Mouse (Mus musculus): ENCODE measurements at regions not wholly inside any gene's neighbourhood (a gene's known extent, or its start where the extent isn't known, plus 50 kb on each side); places are given as distances from the start of the nearest gene placed in this dataset.

DNA sequence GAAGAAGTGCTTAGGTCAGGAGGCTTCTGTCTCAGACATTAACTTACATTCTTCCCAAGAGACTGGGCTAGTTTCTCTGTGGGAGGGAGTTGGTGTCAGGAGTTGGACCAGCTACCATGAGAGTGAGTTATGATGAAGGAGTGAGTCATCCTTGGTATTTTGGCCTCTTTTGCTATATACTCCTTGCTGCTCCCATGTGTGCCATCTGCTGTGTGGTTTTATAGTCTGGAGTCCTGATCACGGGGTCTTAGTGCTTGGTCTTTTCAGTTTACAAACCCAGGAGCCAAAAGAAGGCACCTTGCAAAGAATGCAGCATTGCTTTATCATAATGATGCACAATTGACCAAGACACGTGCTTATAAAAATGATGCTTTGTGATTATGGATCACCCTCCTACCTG lies 56.6 kb downstream of the Zfp503 start:
- no peak overlapping the region for H3K27ac ChIP-seq (replicated peaks)
- no peaks in the 10 kb centered on the region for H3K9me3 ChIP-seq
- no peaks in the 10 kb centered on the region for H3K4me1 ChIP-seq
- ATAC-seq (replicated peaks): no peak
- H3K4me2 ChIP-seq (replicated peaks): no peak overlapping the region
- no peak overlapping the region for H3K9ac ChIP-seq (replicated peaks)
- no peak overlapping the region for H3K4me3 ChIP-seq
- H3K36me3 ChIP-seq: no peaks in the 10 kb centered on the region
- WGBS: 85% methylated on average over 2 of the region's 2 CpGs
- no peaks in the 10 kb centered on the region for H3K27me3 ChIP-seq

DNA sequence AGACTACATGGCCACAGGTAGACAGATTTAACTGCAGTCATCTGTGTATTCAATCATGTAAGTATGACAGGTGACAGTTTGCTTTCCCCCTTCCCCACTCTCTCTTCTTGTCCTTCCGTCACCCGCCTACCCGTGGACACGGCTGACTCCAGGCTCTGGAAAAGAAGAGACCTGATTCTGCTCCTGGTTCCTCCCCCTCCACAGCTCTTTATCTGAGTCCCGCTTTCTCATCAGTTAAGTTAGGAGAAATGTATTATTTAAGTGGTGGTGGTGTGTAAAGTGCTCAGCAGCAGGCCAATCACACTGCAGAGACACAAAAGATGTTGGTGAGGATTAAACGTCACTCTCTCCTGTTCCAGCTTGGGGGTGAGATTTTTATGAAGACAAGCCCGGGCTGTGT lies 57.5 kb downstream of the Zfp503 start:
- H3K4me2 ChIP-seq (replicated peaks): no peak overlapping the region
- H3K27ac ChIP-seq (replicated peaks): no peak overlapping the region
- H3K9me3 ChIP-seq: no peaks in the 10 kb centered on the region
- H3K36me3 ChIP-seq: no peaks in the 10 kb centered on the region
- 66% methylated on average over 7 of the region's 7 CpGs for whole genome bisulfite sequencing
- no peak overlapping the region for H3K4me3 ChIP-seq
- no peak overlapping the region for H3K9ac ChIP-seq (replicated peaks)
- ATAC-seq (replicated peaks): no peak
- H3K4me1 ChIP-seq: no peaks in the 10 kb centered on the region
- no peaks in the 10 kb centered on the region for H3K27me3 ChIP-seq

DNA sequence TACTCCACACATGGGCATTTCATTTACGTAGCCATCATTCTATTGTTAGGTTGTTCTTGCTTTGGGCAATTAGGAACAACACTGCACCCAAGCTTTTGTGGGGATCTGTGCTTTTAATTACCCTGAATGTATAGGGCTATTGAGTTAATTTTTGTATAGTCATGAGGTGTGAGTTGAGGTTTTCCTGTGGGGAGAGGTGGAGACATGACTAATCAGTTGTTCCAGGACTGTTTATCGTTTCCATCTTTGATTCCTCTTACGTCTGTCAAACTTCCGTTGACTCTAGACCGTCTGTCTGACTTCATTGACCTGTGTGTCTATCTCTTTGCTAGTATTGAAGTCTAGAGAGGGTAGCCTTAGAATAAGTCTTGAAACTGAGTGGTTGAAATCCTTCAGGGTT lies 60.4 kb downstream of the Zfp503 start:
- H3K36me3 ChIP-seq: no peaks in the 10 kb centered on the region
- H3K27ac ChIP-seq (replicated peaks): no peak overlapping the region
- no peak overlapping the region for H3K4me2 ChIP-seq (replicated peaks)
- no peak for ATAC-seq (replicated peaks)
- no peaks in the 10 kb centered on the region for H3K27me3 ChIP-seq
- 80% methylated on average over 5 of the region's 5 CpGs for WGBS
- no peak overlapping the region for H3K4me3 ChIP-seq
- no peaks in the 10 kb centered on the region for H3K9me3 ChIP-seq
- no peak overlapping the region for H3K9ac ChIP-seq (replicated peaks)
- no peaks in the 10 kb centered on the region for H3K4me1 ChIP-seq

DNA sequence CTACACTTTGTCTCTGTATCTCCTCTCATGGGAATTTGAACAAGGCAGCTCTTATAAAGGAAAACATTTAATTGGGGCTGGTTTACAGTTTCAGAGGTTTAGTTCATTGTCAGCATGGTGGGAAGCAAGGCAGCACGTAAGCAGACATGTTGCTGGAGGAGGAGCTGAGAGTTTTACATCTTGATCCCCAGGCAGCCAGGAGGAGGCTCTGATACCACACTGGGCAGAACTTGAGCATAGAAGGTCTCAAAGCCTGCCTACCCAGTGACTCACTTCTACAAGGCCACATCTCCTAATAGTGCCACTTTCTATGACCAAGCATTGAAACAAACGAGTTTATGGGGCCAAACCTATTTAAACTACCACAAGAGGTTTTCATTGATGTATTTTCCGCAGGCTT lies 67.9 kb upstream of the Comtd1 start:
- Histone ChIP-seq H3K27ac (replicated peaks) (no peak overlapping the region), H3K9ac (replicated peaks) (no peak overlapping the region), H3K4me2 (replicated peaks) (no peak overlapping the region), H3K4me1 (no peaks in the 10 kb centered on the region), H3K27me3 (no peaks in the 10 kb centered on the region), H3K36me3 (no peaks in the 10 kb centered on the region), H3K4me3 (no peak overlapping the region), H3K9me3 (no peaks in the 10 kb centered on the region)
- 78% methylated on average over 3 of the region's 3 CpGs for WGBS
- ATAC-seq (replicated peaks): no peak

DNA sequence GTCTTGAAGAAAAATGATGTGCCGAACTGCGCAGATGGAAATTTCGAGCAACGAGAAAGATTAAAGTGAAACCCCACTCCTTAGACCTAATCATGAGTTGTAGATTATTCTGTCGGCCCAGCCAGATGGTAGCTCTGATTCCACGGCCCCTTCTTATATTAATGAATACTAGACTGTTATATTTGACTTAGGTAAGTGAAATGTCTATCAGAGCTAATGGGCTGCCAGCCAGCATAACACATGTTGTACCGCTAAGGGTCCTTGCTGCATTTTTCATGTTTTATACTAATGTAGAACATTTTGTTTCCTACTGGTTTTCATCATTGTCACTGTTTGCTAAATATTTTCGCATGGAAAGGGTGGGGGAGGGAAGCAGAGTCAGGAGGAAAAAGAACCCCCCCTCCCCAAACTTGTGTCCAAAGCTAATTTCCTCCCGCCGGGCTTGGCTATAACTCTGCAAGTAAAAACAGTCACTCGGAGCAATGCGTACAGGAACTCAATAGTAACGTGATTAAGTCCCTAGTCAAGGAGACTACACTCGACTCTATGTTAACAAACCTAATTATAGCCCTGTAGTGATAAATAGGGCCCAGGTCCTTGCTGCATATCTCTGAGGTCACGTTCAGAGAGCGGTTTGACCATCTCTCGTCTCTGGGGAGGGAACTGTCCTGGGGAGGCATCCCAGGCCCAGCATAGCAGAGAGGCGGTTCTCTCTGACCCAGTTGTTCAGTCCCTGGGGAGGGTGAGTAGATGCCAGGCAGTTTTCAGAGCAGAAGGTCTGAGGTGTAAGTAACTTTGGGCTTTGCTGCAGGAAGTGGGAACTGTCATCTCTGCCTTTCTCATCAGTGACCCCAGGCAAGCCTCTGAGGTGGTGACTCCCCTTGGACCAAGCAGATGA lies 56.0 kb upstream of the Comtd1 start:
- Histone ChIP-seq H3K4me1 (peaks cover 17% of the 10 kb centered on the region), H3K9ac (replicated peaks) (no peak overlapping the region), H3K9me3 (no peaks in the 10 kb centered on the region), H3K27me3 (no peaks in the 10 kb centered on the region), H3K4me2 (replicated peaks) (no peak overlapping the region), H3K27ac (replicated peaks) (0 out of 2 replicates have a peak overlapping the region, but pooled peaks have one; percentile 38), H3K36me3 (no peaks in the 10 kb centered on the region), H3K4me3 (no peak overlapping the region)
- ATAC-seq (replicated peaks): peak; percentile 60; the same call in 1 of the 2 replicates
- 62% methylated on average over 18 of the region's 18 CpGs for WGBS

DNA sequence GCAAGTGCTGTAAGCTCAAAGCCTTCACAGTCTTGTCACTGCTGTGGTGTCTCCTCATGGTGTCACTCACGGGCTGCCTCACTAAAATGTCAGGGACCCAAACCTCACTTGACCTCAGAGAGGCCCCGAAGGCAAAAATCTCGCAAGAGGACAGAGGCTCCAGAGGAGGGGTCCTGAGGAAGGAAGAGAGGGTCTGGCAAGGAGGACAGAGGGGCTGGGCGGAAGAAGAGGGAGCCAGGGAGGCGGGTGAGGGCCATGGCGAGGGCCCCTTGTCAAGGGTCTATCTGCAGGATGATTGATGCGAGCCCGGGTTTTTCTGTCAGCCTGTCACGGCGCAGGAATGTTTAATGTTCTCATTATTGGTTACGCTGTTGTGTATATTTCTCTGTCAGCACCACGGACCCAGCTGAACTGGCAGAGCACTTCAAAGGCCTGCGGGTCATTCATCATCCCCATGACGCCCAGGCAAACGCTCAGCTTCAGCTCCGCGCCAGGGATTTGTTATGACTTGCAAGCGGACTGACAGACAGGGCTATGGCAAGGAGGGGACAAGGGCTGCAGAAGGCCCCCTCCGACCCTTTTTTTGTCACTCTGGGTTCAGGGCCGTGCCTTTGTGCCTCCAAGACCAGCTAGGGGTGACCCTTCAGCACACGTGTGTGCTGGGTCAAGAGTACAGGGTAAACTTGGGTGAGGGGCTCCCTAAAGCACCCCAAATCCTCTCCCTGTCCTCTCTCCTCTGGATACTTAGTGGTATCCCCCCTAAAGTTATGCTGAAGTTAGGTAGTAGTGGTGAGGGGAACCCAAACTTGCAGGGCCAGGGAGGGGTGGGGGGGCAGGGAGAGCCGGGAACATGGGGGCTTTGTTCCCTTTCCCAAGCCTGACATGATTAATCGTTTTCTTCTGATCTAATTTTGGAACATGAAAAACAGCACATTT lies 55.1 kb upstream of the Comtd1 start:
- peak; percentile 43; the same call in 1 of the 2 replicates for ATAC-seq (replicated peaks)
- H3K4me3 ChIP-seq: no peak overlapping the region
- no peaks in the 10 kb centered on the region for H3K27me3 ChIP-seq
- no peak overlapping the region for H3K9ac ChIP-seq (replicated peaks)
- peaks cover 17% of the 10 kb centered on the region for H3K4me1 ChIP-seq
- no peaks in the 10 kb centered on the region for H3K36me3 ChIP-seq
- H3K4me2 ChIP-seq (replicated peaks): 0 out of 2 replicates have a peak overlapping the region, but pooled peaks have one; percentile 2
- 38% methylated on average over 23 of the region's 23 CpGs for WGBS
- no peaks in the 10 kb centered on the region for H3K9me3 ChIP-seq
- peak overlapping the region; percentile 38 for H3K27ac ChIP-seq (replicated peaks)

DNA sequence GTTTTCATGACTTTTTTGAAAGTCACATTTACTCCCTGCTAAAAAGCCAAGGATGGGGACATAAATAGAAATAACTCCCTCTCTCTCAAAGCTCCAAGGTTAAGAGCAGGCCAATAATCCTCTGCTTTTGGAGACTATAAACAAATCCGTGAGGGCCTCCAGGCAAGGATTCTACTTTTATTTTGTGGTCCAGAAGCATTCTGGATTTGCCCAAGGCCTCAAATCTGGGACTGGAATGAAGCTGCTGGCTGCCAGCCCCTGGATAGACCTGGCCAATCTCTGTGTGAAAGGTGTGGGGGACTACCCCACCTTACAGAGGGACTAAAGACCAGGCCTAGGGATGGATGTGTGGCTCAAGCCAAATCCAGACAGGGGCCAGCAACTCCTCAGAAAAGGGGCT lies 54.1 kb upstream of the Comtd1 start:
- WGBS: 74% methylated on average over 1 of the region's 1 CpGs
- no peak overlapping the region for H3K9ac ChIP-seq (replicated peaks)

DNA sequence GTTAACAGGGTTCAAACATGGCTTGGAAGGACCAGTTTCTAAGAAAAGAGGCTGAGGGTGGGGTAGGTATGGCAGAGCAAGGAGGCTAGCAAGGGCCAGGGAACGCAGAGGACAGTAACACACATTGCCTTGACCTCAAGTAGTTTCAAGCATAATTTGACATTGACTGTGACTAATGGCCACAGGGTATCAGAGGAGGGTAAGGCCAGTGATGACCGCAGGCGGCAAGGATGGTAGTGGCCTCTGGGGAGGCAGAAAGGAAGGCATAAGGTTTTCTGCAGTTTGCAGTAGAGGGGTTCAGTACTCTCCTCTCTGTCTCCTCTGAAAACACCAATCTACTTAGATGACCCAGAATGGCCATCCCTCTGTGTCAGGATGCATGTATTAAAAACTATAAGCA lies 53.7 kb upstream of the Comtd1 start:
- WGBS: 97% methylated on average over 3 of the region's 3 CpGs
- no peak overlapping the region for H3K4me3 ChIP-seq
- no peak overlapping the region for H3K4me2 ChIP-seq (replicated peaks)
- H3K27me3 ChIP-seq: no peaks in the 10 kb centered on the region
- no peak overlapping the region for H3K9ac ChIP-seq (replicated peaks)
- ATAC-seq (replicated peaks): no peak
- peaks cover 17% of the 10 kb centered on the region for H3K4me1 ChIP-seq
- H3K27ac ChIP-seq (replicated peaks): no peak overlapping the region
- no peaks in the 10 kb centered on the region for H3K36me3 ChIP-seq
- no peaks in the 10 kb centered on the region for H3K9me3 ChIP-seq

More for the DNA sequence above, 54.1 kb upstream of the Comtd1 start:
- no peaks in the 10 kb centered on the region for H3K9me3 ChIP-seq
- H3K4me3 ChIP-seq: no peak overlapping the region
- no peaks in the 10 kb centered on the region for H3K36me3 ChIP-seq
- no peak overlapping the region for H3K27ac ChIP-seq (replicated peaks)
- ATAC-seq (replicated peaks): no peak
- H3K27me3 ChIP-seq: no peaks in the 10 kb centered on the region
- H3K4me1 ChIP-seq: peaks cover 17% of the 10 kb centered on the region
- H3K4me2 ChIP-seq (replicated peaks): no peak overlapping the region

DNA sequence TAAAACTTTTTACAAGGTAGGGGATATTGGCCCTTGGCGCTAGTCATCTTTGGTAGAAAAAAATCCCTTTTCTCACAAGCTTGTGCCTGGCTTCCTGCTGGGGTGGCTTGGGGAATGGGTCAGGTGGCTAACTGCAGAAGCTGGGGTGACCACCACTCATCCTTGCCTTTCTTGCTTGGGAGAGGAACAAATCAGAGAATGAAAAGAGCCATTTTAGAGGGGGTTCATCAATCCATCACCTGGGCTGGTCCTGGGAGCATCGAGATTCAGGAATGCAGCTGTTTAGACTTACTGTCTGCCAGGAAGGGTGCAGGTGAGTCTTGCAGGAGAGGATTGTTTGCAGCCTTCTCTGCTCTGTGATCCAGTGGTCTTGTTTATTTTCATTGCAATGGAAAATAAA lies 52.2 kb upstream of the Comtd1 start:
- Histone ChIP-seq H3K4me2 (replicated peaks) (no peak overlapping the region), H3K9me3 (no peaks in the 10 kb centered on the region), H3K27me3 (no peaks in the 10 kb centered on the region), H3K4me3 (no peak overlapping the region), H3K36me3 (no peaks in the 10 kb centered on the region), H3K9ac (replicated peaks) (no peak overlapping the region), H3K4me1 (peaks cover 17% of the 10 kb centered on the region), H3K27ac (replicated peaks) (no peak overlapping the region)
- 78% methylated on average over 2 of the region's 2 CpGs for WGBS
- no peak for ATAC-seq (replicated peaks)

DNA sequence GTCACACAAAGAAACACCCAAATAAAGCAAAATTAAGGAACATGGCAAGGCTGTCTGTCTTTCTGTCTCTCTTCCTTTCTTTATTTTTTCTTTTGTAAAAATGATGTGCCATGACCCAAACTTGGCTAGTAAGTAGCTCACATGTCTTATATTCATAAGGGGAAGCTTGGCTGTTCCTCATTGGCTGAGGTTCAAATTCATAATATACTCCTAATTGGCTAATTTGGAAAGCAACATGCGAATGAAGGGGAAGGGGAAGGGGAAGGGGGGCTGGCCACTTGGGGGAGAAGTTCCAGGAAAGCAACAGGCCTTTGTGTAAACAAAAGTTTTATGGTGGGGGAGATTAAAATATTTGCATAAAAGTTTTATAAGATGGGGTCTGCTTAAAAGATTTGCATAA lies 51.7 kb upstream of the Comtd1 start:
- Histone ChIP-seq H3K27me3 (no peaks in the 10 kb centered on the region), H3K27ac (replicated peaks) (no peak overlapping the region), H3K36me3 (no peaks in the 10 kb centered on the region), H3K4me3 (no peak overlapping the region), H3K4me1 (peaks cover 17% of the 10 kb centered on the region), H3K9me3 (no peaks in the 10 kb centered on the region), H3K9ac (replicated peaks) (no peak overlapping the region), H3K4me2 (replicated peaks) (no peak overlapping the region)
- WGBS: 17% methylated on average over 1 of the region's 1 CpGs
- ATAC-seq (replicated peaks): no peak

Data from forebrain, embryonic 15.5 days (tissue).